Mouse (Mus musculus) CH12.LX (cell line): ENCODE measurements around the gene Spata13. TPM values are rescaled to one million over a fixed set of nuclear protein-coding genes. Genes with fewer than 3 reads are reported as not detected.
A peak's percentile ranks its signal among the peaks of the same experiment; 100 is the strongest.

Experiments
- DNase-seq: peaks from one replicate; pipeline ENCODE4 v3.0.0-alpha.2; 2013; ENCODE audit errors: extremely low read depth
- H3K27ac ChIP-seq: 2 replicates; pipeline ENCODE4 v1.5.1; 2012; ENCODE audit warnings: low read depth, mild to moderate bottlenecking, control low read depth, moderate library complexity; ENCODE audit not compliant: insufficient read depth
- H3K27me3 ChIP-seq: replicated peaks from 2 replicates; pipeline ENCODE3; 2012; ENCODE audit warnings: inconsistent platforms
- H3K36me3 ChIP-seq, 2 experiments: replicated peaks in 1 of 2; 2 replicates each; pipeline versions ENCODE3 to v1.6.1; 2012; ENCODE audit warnings: inconsistent platforms in 1 of 2, low read length in 1 of 2, mild to moderate bottlenecking in 1 of 2, mixed read lengths in 1 of 2, moderate library complexity in 1 of 2; ENCODE audit not compliant: control insufficient read depth in 1 of 2, insufficient read depth in 1 of 2
- H3K4me1 ChIP-seq, 2 experiments: 2 replicates each; pipeline ENCODE4 v1.6.1; 2012; ENCODE audit warnings: inconsistent platforms in 1 of 2, moderate library complexity in 1 of 2; ENCODE audit not compliant: insufficient read depth in 2 of 2, control insufficient read depth in 1 of 2
- H3K4me2 ChIP-seq: 2 replicates; pipeline ENCODE4 v1.6.1; 2012; ENCODE audit warnings: low read depth, mild to moderate bottlenecking, control low read depth; ENCODE audit not compliant: poor library complexity, insufficient read depth, severe bottlenecking
- H3K4me3 ChIP-seq, 3 experiments: fragments of 150-350 bp in 1 of 3; sonication (generic) in 1 of 3; replicated peaks in 1 of 3; 2 replicates each; pipeline versions ENCODE3 to v1.5.1; 2011 to 2012; ENCODE audit warnings: low read depth in 2 of 3, low read length in 2 of 3, mild to moderate bottlenecking in 2 of 3, moderate library complexity in 2 of 3, control low read depth in 1 of 3, improper control_type of control experiment in 1 of 3, inconsistent platforms in 1 of 3, mixed read lengths in 1 of 3; ENCODE audit not compliant: poor library complexity in 1 of 3
- H3K79me2 ChIP-seq: replicated peaks from 2 replicates; pipeline ENCODE4 v1.6.1; 2012; ENCODE audit warnings: mild to moderate bottlenecking, moderate library complexity; ENCODE audit not compliant: control insufficient read depth, poor library complexity, insufficient read depth, severe bottlenecking; ENCODE audit errors: extremely low read depth
- H3K9ac ChIP-seq: 2 replicates; pipeline ENCODE4 v1.6.1; 2012; ENCODE audit warnings: low read depth, mild to moderate bottlenecking, control low read depth, moderate library complexity; ENCODE audit not compliant: insufficient read depth
- H3K9me3 ChIP-seq: replicated peaks from 2 replicates; pipeline ENCODE3; 2012; ENCODE audit warnings: low read length, inconsistent platforms, mixed read lengths
- BHLHE40 ChIP-seq: IDR thresholded peaks from 2 replicates; pipeline ENCODE4 v1.6.1; 2011; ENCODE audit warnings: mild to moderate bottlenecking, low read depth, low read length, improper control_type of control experiment
- CHD1 ChIP-seq: IDR thresholded peaks from 2 replicates; pipeline ENCODE4 v1.6.1; 2012; ENCODE audit warnings: low read depth, low read length, improper control_type of control experiment, inconsistent platforms
- CHD2 ChIP-seq: IDR thresholded peaks from 2 replicates; pipeline ENCODE4 v1.6.1; 2011; ENCODE audit warnings: low read length, improper control_type of control experiment
- CTCF ChIP-seq, 2 experiments: IDR thresholded peaks in 1 of 2; conservative IDR thresholded peaks in 1 of 2; 2 replicates each; pipeline ENCODE4 v1.5.1; 2011 to 2012; ENCODE audit warnings: low read depth in 2 of 2, low read length in 2 of 2, improper control_type of control experiment in 1 of 2, inconsistent platforms in 1 of 2, mild to moderate bottlenecking in 1 of 2, moderate library complexity in 1 of 2
- E2F4 ChIP-seq: IDR thresholded peaks from 2 replicates; pipeline ENCODE4 v1.6.1; 2011; ENCODE audit warnings: low read depth, low read length, improper control_type of control experiment; ENCODE audit not compliant: insufficient replicate concordance
- ELF1 ChIP-seq: IDR thresholded peaks from 2 replicates; pipeline ENCODE4 v1.6.1; 2014; ENCODE audit warnings: low read depth, mild to moderate bottlenecking, inconsistent platforms, low read length, improper control_type of control experiment
- EP300 ChIP-seq: IDR thresholded peaks from 2 replicates; pipeline ENCODE4 v1.6.1; 2011; ENCODE audit warnings: low read length, improper control_type of control experiment
- ETS1 ChIP-seq: conservative IDR thresholded peaks from 2 replicates; pipeline ENCODE4 v1.6.1; 2012; ENCODE audit warnings: low read depth, mild to moderate bottlenecking, inconsistent platforms, low read length, improper control_type of control experiment, moderate library complexity
- GABPA ChIP-seq: IDR thresholded peaks from 2 replicates; pipeline ENCODE4 v1.6.1; 2012; ENCODE audit warnings: low read depth, low read length, improper control_type of control experiment, inconsistent platforms; ENCODE audit not compliant: insufficient replicate concordance
- HCFC1 ChIP-seq: IDR thresholded peaks from 2 replicates; pipeline ENCODE4 v1.6.1; 2012; ENCODE audit warnings: low read depth, mild to moderate bottlenecking, inconsistent platforms, low read length, improper control_type of control experiment
- IRF4 ChIP-seq: IDR thresholded peaks from 2 replicates; pipeline ENCODE4 v1.6.1; 2014; ENCODE audit warnings: low read depth, mild to moderate bottlenecking, inconsistent platforms, low read length, improper control_type of control experiment
- JUND ChIP-seq: conservative IDR thresholded peaks from 2 replicates; pipeline ENCODE4 v1.6.1; 2011; ENCODE audit warnings: low read depth, low read length, improper control_type of control experiment
- KAT2A ChIP-seq: IDR thresholded peaks from 2 replicates; pipeline ENCODE4 v1.6.1; 2012; ENCODE audit warnings: low read length, improper control_type of control experiment, inconsistent platforms; ENCODE audit not compliant: insufficient replicate concordance
- MAFK ChIP-seq: IDR thresholded peaks from 2 replicates; pipeline ENCODE4 v1.6.1; 2011; ENCODE audit warnings: low read length, improper control_type of control experiment; ENCODE audit not compliant: insufficient replicate concordance
- MAX ChIP-seq: IDR thresholded peaks from 2 replicates; pipeline ENCODE4 v1.6.1; 2011; ENCODE audit warnings: low read length, improper control_type of control experiment
- MAZ ChIP-seq: IDR thresholded peaks from 2 replicates; pipeline ENCODE4 v1.6.1; 2012; ENCODE audit warnings: low read depth, mild to moderate bottlenecking, inconsistent platforms, low read length, improper control_type of control experiment, moderate library complexity
- MEF2A ChIP-seq: IDR thresholded peaks from 2 replicates; pipeline ENCODE4 v1.6.1; 2014; ENCODE audit warnings: low read depth, mild to moderate bottlenecking, inconsistent platforms, low read length, improper control_type of control experiment, borderline replicate concordance
- MXI1 ChIP-seq: IDR thresholded peaks from 2 replicates; pipeline ENCODE4 v1.6.1; 2011; ENCODE audit warnings: mild to moderate bottlenecking, low read depth, low read length, improper control_type of control experiment
- NELFE ChIP-seq: IDR thresholded peaks from 2 replicates; pipeline ENCODE4 v1.6.1; 2011; ENCODE audit warnings: low read depth, low read length, improper control_type of control experiment
- NRF1 ChIP-seq: IDR thresholded peaks from 2 replicates; pipeline ENCODE4 v1.6.1; 2014; ENCODE audit warnings: low read depth, mild to moderate bottlenecking, inconsistent platforms, low read length, improper control_type of control experiment, moderate library complexity
- PAX5 ChIP-seq: IDR thresholded peaks from 2 replicates; pipeline ENCODE4 v1.6.1; 2012; ENCODE audit warnings: low read length, inconsistent platforms, mixed read lengths
- POLR2A ChIP-seq: IDR thresholded peaks from 2 replicates; pipeline ENCODE4 v1.6.1; 2011; ENCODE audit warnings: low read depth, mild to moderate bottlenecking, improper control_type of control experiment, low read length
- RAD21 ChIP-seq: IDR thresholded peaks from 2 replicates; pipeline ENCODE4 v1.6.1; 2011; ENCODE audit warnings: low read depth, mild to moderate bottlenecking, low read length, improper control_type of control experiment, moderate library complexity
- RCOR1 ChIP-seq: conservative IDR thresholded peaks from 2 replicates; pipeline ENCODE4 v1.6.1; 2012; ENCODE audit warnings: low read depth, mild to moderate bottlenecking, inconsistent platforms, low read length, improper control_type of control experiment
- SIN3A ChIP-seq: IDR thresholded peaks from 2 replicates; pipeline ENCODE4 v1.6.1; 2012; ENCODE audit warnings: low read length, improper control_type of control experiment, inconsistent platforms
- SMC3 ChIP-seq: IDR thresholded peaks from 2 replicates; pipeline ENCODE4 v1.6.1; 2011; ENCODE audit warnings: low read depth, low read length, improper control_type of control experiment
- TCF12 ChIP-seq: IDR thresholded peaks from 2 replicates; pipeline ENCODE4 v1.6.1; 2014; ENCODE audit warnings: low read depth, mild to moderate bottlenecking, inconsistent platforms, low read length, improper control_type of control experiment
- UBTF ChIP-seq: IDR thresholded peaks from 2 replicates; pipeline ENCODE4 v1.6.1; 2012; ENCODE audit warnings: low read depth, mild to moderate bottlenecking, inconsistent platforms, low read length, improper control_type of control experiment, moderate library complexity
- USF1 ChIP-seq: IDR thresholded peaks from 2 replicates; pipeline ENCODE4 v1.6.1; 2014; ENCODE audit warnings: low read depth, mild to moderate bottlenecking, inconsistent platforms, low read length, improper control_type of control experiment
- USF2 ChIP-seq: conservative IDR thresholded peaks from 2 replicates; pipeline ENCODE4 v1.6.1; 2011; ENCODE audit warnings: low read depth, low read length, improper control_type of control experiment
- ZMIZ1 ChIP-seq: IDR thresholded peaks from 2 replicates; pipeline ENCODE4 v1.6.1; 2012; ENCODE audit warnings: low read depth, mild to moderate bottlenecking, inconsistent platforms, low read length, improper control_type of control experiment
- ZNF384 ChIP-seq: IDR thresholded peaks from 2 replicates; pipeline ENCODE4 v1.6.1; 2012; ENCODE audit warnings: low read depth, low read length, improper control_type of control experiment, inconsistent platforms
- dilution Hi-C: fragments of 300-500 bp; cut with MboI; formaldehyde crosslinking; loops from 2 replicates; pipeline ENCODE4 v1.14.3; 2020; ENCODE audit warnings: low sequenced_read_pairs; ENCODE audit not compliant: extremely low pct_unique_long_range_greater_than_20kb, extremely low pct_ligation_motif_present
- in situ Hi-C: fragments of 300-500 bp; cut with MboI; formaldehyde crosslinking; loops from 3 replicates; pipeline ENCODE4 v1.14.3; 2019; ENCODE audit warnings: low sequenced_read_pairs, low pct_ligation_motif_present, low pct_unique_long_range_greater_than_20kb, mixed read lengths
- polyA plus RNA-seq: library from polyadenylated mRNA; unstranded; fragments of >175 nt; gene quantifications from 2 replicates; pipeline ENCODE4 v1.2.1, GENCODE M21; 2012; ENCODE audit warnings: low read depth; ENCODE audit not compliant: insufficient read length
- total RNA-seq, 2 experiments: library from RNA; depleted of rRNA; stranded (reverse); fragments of 300-350 nt in 1 of 2; fragments of >200 nt in 1 of 2; gene quantifications; 2 replicates each; pipeline ENCODE4 v1.2.3; 2012 to 2014

Spata13 gene
- total and polyA plus RNA-seq, 3 experiments = 11.6 to 15.9 (median 13.6) TPM

GRCm38 (mm10) chr14:60779198-60779597 is 145.4 kb downstream of the Spata13 start:
- DNase-seq = no peak
- Histone ChIP-seq H3K4me3 (no peak overlapping the region), H3K4me1 (peaks cover 15 to 47% of the 10 kb centered on the region in 2 experiments), H3K27me3 (no peaks in the 10 kb centered on the region), H3K79me2 (no peaks in the 10 kb centered on the region), H3K4me2 (no peak overlapping the region), H3K36me3 (peaks cover 0 to 10% of the 10 kb centered on the region in 2 experiments), H3K9me3 (peaks cover 4% of the 10 kb centered on the region), H3K27ac (no peak overlapping the region)
- no peak for TF ChIP-seq RAD21
- TF ChIP-seq CTCF (conservative IDR thresholded peaks at IDR 0.05 in 1 of 2, IDR thresholded peaks at IDR 0.05 in 1 of 2; ENCODE audit: low read depth in 2 of 2, low read length in 2 of 2) = no peak
- no peak for TF ChIP-seq MAFK
- no peak for TF ChIP-seq SMC3
- no peak for TF ChIP-seq MAX
- no peak for TF ChIP-seq KAT2A
- no peak for TF ChIP-seq CHD2
- no peak for TF ChIP-seq TCF12
- no peak for TF ChIP-seq MEF2A
- TF ChIP-seq CHD1 = no peak
- no peak for TF ChIP-seq ZNF384
- TF ChIP-seq POLR2A = no peak
- no peak for TF ChIP-seq MXI1
- no peak for TF ChIP-seq SIN3A
- TF ChIP-seq RCOR1 = no peak
- no peak for TF ChIP-seq ZMIZ1
- TF ChIP-seq NELFE = no peak
- TF ChIP-seq EP300 = no peak
- no peak for TF ChIP-seq IRF4
- no peak for TF ChIP-seq BHLHE40
- TF ChIP-seq, all 38 proteins: peak for 0
- no peak overlapping the region for H3K9ac ChIP-seq
- in situ Hi-C loops (loop anchor here (10.0 kb wide), 1 partner anchor 254 kb away; no protein-coding TSS in a partner anchor), dilution Hi-C loops (no loop called here)

- peak overlapping the region; percentile 61 for H3K9ac ChIP-seq
- H3K9me3 ChIP-seq = peaks cover 4% of the 10 kb centered on the region
- DNase-seq = peak; percentile 57
- peaks cover 12% of the 10 kb centered on the region for H3K79me2 ChIP-seq
- H3K4me2 ChIP-seq = peak overlapping the region; percentile 97
- peak overlapping the region; percentile 82 for H3K27ac ChIP-seq
- in situ Hi-C loops = no loop called here
- peak overlapping the region; percentile 41 to 47 (median 44) for H3K4me3 ChIP-seq
- H3K36me3 ChIP-seq = peaks cover 1 to 18% of the 10 kb centered on the region in 2 experiments
- H3K4me1 ChIP-seq = peaks cover 9 to 51% of the 10 kb centered on the region in 2 experiments
- dilution Hi-C loops = no loop called here
- H3K27me3 ChIP-seq = no peaks in the 10 kb centered on the region
- peak; percentile 79 for TF ChIP-seq ELF1
- no peak for TF ChIP-seq NRF1
- no peak for TF ChIP-seq MAX
- no peak for TF ChIP-seq PAX5
- no peak for TF ChIP-seq RAD21
- TF ChIP-seq JUND = no peak
- peak; percentile 84 for TF ChIP-seq SIN3A
- TF ChIP-seq E2F4 = no peak
- TF ChIP-seq HCFC1 = 0 out of 2 replicates have a peak, but pooled peaks have one; percentile 23
- TF ChIP-seq MAZ = no peak
- no peak for TF ChIP-seq UBTF
- peak; percentile 76 for TF ChIP-seq EP300
- TF ChIP-seq CHD1 = peak; percentile 45; the same call in 1 of the 2 replicates
- no peak for TF ChIP-seq USF1
- no peak for TF ChIP-seq ZMIZ1
- TF ChIP-seq USF2 = no peak
- TF ChIP-seq SMC3 = no peak
- peak; percentile 70 for TF ChIP-seq IRF4
- TF ChIP-seq ETS1 = 0 out of 2 replicates have a peak, but pooled peaks have one; percentile 10
- TF ChIP-seq GABPA = no peak
- TF ChIP-seq MXI1 = peak; percentile 69
- TF ChIP-seq RCOR1 = 0 out of 2 replicates have a peak, but pooled peaks have one; percentile 49
Observed at GRCm38 (mm10) chr14:60782121-60782656, 148.4 kb downstream of the Spata13 start.
